Mouse (Mus musculus) liver, embryonic 13.5 days (tissue): ENCODE results near the gene Fam83g. TPM values are rescaled to one million over a fixed set of nuclear protein-coding genes. Genes with fewer than 3 reads are reported as not detected.
"Not testable (repeated sequence)": the region's sequence is repeated elsewhere in the genome, so short reads cannot be mapped to it uniquely, and the experiment has no call there.

ENCODE experiments used
- ATAC-seq: fragments of 200-750 bp; cut with Nextera tagmentation; 2 replicates; pipeline ENCODE4 v1.8.0; 2017; ENCODE audit warnings: low read depth, mild to moderate bottlenecking, moderate number of reproducible peaks, moderate library complexity
- DNase-seq: peaks from one replicate; pipeline ENCODE4 v3.0.0; 2022
- H3K27ac ChIP-seq: fragments of 300-500 bp; sonication (generic); 2 replicates; pipeline ENCODE4 v1.5.1; 2015; ENCODE audit warnings: moderate library complexity, mild to moderate bottlenecking, inconsistent platforms
- H3K27me3 ChIP-seq: fragments of 300-500 bp; sonication (generic); 2 replicates; pipeline ENCODE4 v1.6.1; 2015; ENCODE audit warnings: mild to moderate bottlenecking, inconsistent platforms
- H3K36me3 ChIP-seq: fragments of 300-500 bp; sonication (generic); 2 replicates; pipeline ENCODE4 v1.6.1; 2015; ENCODE audit warnings: mild to moderate bottlenecking, inconsistent platforms
- H3K4me1 ChIP-seq: fragments of 300-500 bp; sonication (generic); replicated peaks from 2 replicates; pipeline ENCODE4 v1.6.1; 2015; ENCODE audit warnings: inconsistent platforms
- H3K4me2 ChIP-seq: fragments of 300-500 bp; sonication (generic); 2 replicates; pipeline ENCODE4 v1.6.1; 2015; ENCODE audit warnings: inconsistent platforms, mild to moderate bottlenecking, moderate library complexity
- H3K4me3 ChIP-seq: fragments of 300-500 bp; sonication (generic); replicated peaks from 2 replicates; pipeline ENCODE4 v1.5.1; 2015; ENCODE audit warnings: mild to moderate bottlenecking, inconsistent platforms
- H3K9ac ChIP-seq: fragments of 300-500 bp; sonication (generic); 2 replicates; pipeline ENCODE4 v1.6.1; 2015; ENCODE audit warnings: mild to moderate bottlenecking, inconsistent platforms
- H3K9me3 ChIP-seq: fragments of 300-500 bp; sonication (generic); replicated peaks from 2 replicates; pipeline ENCODE4 v1.6.1; 2016; ENCODE audit warnings: inconsistent platforms
- WGBS: fragments of 180-500 bp; shearing (Covaris S2); methylation state at CpG from one replicate; pipeline ENCODE4 v1.1.7; 2015; ENCODE audit not compliant: insufficient replicate concordance; 5-methylcytosine and 5-hydroxymethylcytosine counted together
- polyA plus RNA-seq: library from polyadenylated mRNA; unstranded; fragments of >200 nt; fragmentation: Nextera tagmentation; extraction: Ambion mirVana; gene quantifications from 2 replicates; pipeline ENCODE4 v1.2.1, GENCODE M21; 2015

Fam83g gene
- 5.4 and 5.5 TPM in 2 replicates for polyA plus RNA-seq

DNA sequence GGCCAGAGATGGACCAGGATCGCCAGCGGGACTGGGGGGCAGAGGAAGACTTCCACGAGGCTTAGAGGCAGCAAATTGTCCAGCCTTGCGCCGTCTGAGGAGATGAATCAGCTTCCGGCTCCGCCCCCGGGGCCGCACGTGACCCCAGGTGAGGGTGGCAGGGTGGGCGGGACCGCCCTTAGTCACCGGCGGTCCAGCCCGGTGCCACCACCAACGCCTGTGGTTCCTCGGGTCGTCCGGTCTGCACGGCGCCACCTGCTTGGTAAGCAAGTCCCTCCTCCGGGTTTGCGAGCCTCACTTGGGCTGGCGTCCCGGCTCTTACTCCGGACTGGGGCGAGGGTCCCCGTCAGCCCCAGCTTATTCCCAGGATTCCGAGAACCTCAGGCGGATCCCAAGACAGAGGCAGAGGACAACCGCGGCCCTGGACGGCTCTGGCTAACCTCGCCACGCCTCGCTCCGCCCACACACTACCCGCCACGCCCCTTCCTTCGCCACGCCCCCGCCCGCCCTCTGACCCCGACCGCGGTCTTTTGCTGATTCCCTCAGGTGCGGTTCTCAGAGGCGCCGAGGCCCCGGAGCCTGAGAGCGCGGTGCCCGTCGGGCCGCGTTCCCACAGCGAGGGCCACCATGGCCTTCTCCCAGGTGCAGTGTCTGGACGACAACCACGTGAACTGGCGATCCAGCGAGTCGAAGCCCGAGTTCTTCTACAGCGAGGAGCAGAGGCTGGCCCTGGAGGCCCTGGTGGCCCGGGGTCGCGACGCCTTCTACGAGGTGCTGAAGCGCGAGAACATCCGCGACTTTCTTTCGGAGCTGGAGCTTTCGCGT is at the start of gene Fam83g:
Gene Fam83g, plus strand, starts transcription at position 185 of the 825 bp plus-strand sequence.
- WGBS, result 1% methylated on average over 76 of the region's 76 CpGs
- peak; percentile 79 for ATAC-seq

DNA sequence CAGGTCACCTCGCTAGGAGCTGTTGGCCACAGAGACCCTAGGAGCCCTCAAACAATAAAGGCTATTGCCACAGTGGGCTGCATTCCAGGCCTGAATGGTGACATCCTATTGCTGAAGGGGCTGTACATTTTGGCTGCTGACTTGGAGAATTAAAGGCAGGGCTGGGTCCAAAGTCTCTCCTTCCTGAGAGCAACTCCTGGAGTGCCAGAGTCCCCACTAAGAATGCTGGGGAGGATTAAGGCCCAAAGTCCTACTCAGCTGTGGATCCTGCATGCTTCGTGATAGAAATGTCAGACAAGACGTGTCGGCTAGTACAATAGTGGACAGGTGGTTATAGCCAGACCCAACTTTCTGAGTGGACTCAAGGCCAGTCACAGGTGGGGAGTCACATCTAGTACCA is 47.6 kb upstream of the Fam83g start:
- not testable (repeated sequence) for H3K36me3 ChIP-seq, H3K4me3 ChIP-seq, H3K27ac ChIP-seq, H3K9ac ChIP-seq, H3K9me3 ChIP-seq, H3K4me1 ChIP-seq, H3K4me2 ChIP-seq, DNase-seq, ATAC-seq
- peaks cover 23% of the 10 kb centered on the region for H3K27me3 ChIP-seq
- WGBS, result 63% methylated on average over 3 of the region's 4 CpGs

More for the DNA sequence above, at the start of gene Fam83g:
- DNase-seq, result peak; percentile 78
- Histone ChIP-seq H3K27ac (peak within 1 kb of the TSS; percentile 87), H3K9me3 (no peaks in the 10 kb centered on the region), H3K4me1 (peaks cover 59% of the 10 kb centered on the region), H3K4me2 (peak within 1 kb of the TSS; percentile 91), H3K9ac (peak within 1 kb of the TSS; percentile 84), H3K27me3 (peaks cover 28% of the 10 kb centered on the region), H3K4me3 (peak within 1 kb of the TSS; percentile 75), H3K36me3 (0 out of 2 replicates have a peak, but pooled peaks cover 8% of the 10 kb centered on the region)

DNA sequence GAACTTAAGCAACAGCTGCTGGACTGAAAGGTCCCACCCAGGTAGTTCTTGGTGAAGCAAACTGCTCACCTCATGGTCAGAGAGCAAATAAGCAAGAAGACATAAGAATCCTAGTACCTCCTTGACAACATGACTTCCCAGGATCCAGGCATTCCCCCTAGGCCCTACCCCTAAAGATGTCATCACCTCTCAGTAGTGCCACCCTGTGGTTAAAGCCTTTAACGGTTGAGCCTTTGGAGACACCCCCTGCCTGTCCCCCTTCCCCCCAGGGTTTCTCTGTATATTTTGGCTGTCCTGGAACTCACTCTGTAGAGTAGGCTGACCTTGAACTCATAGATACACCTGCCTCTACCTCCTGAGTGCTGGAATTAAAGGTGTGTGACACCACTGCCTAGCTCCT is 46.5 kb upstream of the Fam83g start:
- Histone ChIP-seq H3K4me1 (no peaks in the 10 kb centered on the region), H3K27ac (no peak overlapping the region), H3K4me3 (no peak overlapping the region), H3K9ac (no peak overlapping the region), H3K27me3 (peaks cover 27% of the 10 kb centered on the region), H3K4me2 (no peak overlapping the region), H3K9me3 (no peaks in the 10 kb centered on the region), H3K36me3 (no peaks in the 10 kb centered on the region)
- WGBS, result 46% methylated on average over 1 of the region's 1 CpGs
- ATAC-seq (no peak), DNase-seq (no peak)

DNA sequence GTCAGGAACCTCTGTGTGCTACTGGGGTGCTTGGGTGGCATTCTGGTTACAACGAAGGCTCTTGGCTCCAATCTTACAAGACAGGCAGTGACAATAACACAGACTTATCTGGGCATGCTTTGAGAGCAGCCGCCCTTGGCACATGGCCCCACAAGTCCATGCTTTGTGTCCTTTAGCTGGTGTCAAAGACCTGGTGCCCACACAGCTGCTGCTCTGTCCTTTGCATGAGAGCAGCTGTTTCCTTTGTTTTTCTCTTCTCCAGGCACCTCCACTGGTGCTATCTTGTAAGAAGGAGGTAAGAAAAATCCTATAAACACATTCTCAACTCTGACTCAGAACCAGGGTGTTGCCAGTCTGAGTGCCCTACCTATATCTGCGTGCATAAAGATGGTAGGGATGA is 46.0 kb upstream of the Fam83g start:
- H3K9me3 ChIP-seq, result no peaks in the 10 kb centered on the region
- H3K9ac ChIP-seq, result no peak overlapping the region
- H3K27ac ChIP-seq, result no peak overlapping the region
- ATAC-seq, result no peak
- H3K36me3 ChIP-seq, result no peaks in the 10 kb centered on the region
- no peaks in the 10 kb centered on the region for H3K4me1 ChIP-seq
- DNase-seq, result no peak
- no peak overlapping the region for H3K4me3 ChIP-seq
- H3K4me2 ChIP-seq, result no peak overlapping the region
- 70% methylated on average over 3 of the region's 3 CpGs for WGBS
- peaks cover 27% of the 10 kb centered on the region for H3K27me3 ChIP-seq

DNA sequence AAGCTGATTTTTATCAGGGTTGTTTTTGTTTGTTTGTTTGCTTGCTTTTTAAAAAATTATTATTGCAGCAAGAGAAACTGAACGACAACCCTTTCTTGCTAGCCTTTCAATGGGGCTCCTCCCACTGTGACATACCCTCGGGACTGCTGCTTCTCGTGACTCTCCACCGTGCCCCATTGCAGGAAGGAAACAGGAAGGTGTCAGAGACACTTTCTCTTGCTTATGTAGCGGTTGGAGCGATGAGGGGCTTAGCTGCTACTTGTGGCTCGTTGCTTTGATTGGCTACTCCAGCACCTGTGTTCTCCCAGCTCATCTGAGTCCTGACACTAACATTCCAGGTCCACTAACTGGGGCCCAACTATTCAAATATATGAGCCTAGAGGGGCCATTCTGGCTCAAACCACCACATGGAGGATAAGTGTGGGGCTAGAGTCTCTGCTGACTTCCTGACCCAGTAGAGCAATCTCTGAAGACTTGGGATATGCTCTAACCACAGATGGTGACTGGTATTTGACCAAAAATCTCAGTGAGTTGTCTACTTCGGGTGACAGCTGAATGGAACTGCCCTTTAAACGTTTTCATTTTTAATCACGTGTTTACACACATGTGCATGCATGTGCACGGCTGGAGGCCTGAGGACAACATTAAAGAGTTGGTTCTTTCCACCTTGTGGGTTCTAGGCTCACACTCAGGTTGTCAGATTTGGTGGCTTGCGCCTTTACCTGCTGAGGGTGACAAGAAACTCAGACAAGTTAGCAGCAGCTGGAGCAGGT is 44.9 kb upstream of the Fam83g start:
- Histone ChIP-seq H3K27ac (no peak overlapping the region), H3K9ac (no peak overlapping the region), H3K4me3 (no peak overlapping the region), H3K4me1 (no peaks in the 10 kb centered on the region; the same call in 1 of the 2 replicates), H3K4me2 (no peak overlapping the region), H3K27me3 (peaks cover 26% of the 10 kb centered on the region), H3K36me3 (no peaks in the 10 kb centered on the region), H3K9me3 (no peaks in the 10 kb centered on the region)
- no peak for DNase-seq
- no peak for ATAC-seq
- 28% methylated on average over 12 of the region's 12 CpGs for WGBS

DNA sequence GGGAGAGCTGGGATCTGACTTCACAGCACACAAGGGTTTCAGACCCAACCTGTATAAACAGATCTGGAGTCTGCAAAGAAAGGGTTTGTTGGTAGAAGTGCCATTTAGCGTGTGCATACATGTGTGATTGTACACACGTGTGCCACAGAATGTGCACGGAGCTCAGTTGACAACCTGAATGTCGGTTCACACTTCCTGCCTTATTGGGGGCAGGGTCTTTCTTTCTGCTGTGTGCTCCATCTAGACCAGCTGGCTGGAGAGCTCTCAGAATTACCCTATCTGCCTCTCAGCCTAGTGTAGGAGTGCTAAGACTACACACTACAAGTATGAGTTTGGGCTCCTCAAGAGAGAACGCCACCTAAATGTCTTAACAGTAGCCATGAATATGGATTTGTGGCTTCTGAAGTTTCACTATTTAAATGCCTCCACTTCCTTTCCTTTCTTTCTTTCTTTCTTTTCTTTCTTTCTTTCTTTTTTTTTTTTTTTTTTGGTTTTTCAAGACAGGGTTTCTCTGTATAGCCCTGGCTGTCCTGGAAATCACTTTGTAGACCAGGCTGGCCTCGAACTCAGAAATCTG is 44.2 kb upstream of the Fam83g start:
- H3K27ac ChIP-seq, result no peak overlapping the region
- WGBS, result 78% methylated on average over 6 of the region's 6 CpGs
- H3K9ac ChIP-seq, result no peak overlapping the region
- H3K4me1 ChIP-seq, result no peaks in the 10 kb centered on the region; the same call in 1 of the 2 replicates
- no peaks in the 10 kb centered on the region for H3K36me3 ChIP-seq
- H3K27me3 ChIP-seq, result peaks cover 22% of the 10 kb centered on the region
- H3K4me3 ChIP-seq, result no peak overlapping the region
- ATAC-seq, result no peak
- DNase-seq, result no peak
- H3K9me3 ChIP-seq, result no peaks in the 10 kb centered on the region
- H3K4me2 ChIP-seq, result no peak overlapping the region

DNA sequence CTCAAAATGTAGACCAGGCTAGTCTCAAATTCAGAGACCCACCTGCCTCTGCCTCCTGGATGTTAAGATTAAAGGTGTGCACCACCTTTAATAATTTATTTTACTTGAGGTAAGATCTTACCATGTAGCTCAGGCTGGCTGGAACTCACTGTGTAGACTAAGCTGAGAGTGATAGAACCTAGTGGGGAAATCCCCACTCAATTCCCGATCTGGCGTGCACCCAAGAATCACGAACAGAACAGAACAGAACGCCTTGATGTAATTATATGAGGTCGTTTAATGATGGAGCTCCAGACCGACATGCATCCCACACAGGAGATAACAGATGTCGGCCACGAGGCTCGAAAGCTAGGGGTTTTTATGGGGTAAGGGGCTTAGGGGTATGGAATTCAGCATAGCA is 43.3 kb upstream of the Fam83g start:
- H3K4me2 ChIP-seq, H3K36me3 ChIP-seq, H3K9ac ChIP-seq, H3K4me1 ChIP-seq, H3K4me3 ChIP-seq, ATAC-seq, H3K9me3 ChIP-seq, DNase-seq, H3K27ac ChIP-seq: not testable (repeated sequence)
- peaks cover 17% of the 10 kb centered on the region for H3K27me3 ChIP-seq
- 63% methylated on average over 9 of the region's 9 CpGs for WGBS

DNA sequence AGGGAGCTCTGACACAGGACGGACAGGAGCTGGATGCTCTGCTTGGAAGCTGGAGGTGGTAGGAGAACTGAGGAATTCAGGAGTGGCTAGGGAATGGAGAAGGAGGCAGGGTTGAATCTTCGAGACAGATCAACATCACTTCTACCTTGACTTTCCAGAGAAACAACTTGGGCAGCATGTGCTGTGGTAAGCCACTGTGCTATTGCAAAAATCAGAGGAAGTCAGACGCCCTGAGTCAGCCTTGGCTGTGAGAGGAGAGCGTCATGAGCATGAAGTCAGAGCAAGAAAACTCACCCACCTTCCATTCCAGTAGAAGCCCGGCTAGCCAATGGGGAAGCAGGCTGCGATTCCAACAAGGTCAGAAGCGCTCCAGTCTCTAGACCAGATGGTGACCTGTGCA is 41.8 kb upstream of the Fam83g start:
- no peaks in the 10 kb centered on the region for H3K36me3 ChIP-seq
- no peak overlapping the region for H3K4me2 ChIP-seq
- no peak overlapping the region for H3K27ac ChIP-seq
- WGBS, result 46% methylated on average over 7 of the region's 7 CpGs
- no peak for ATAC-seq
- DNase-seq, result no peak
- H3K4me1 ChIP-seq, result no peaks in the 10 kb centered on the region; the same call in 1 of the 2 replicates
- no peak overlapping the region for H3K4me3 ChIP-seq
- no peak overlapping the region for H3K9ac ChIP-seq
- H3K27me3 ChIP-seq, result peaks cover 17% of the 10 kb centered on the region; the same call in 1 of the 2 replicates
- H3K9me3 ChIP-seq, result no peaks in the 10 kb centered on the region

DNA sequence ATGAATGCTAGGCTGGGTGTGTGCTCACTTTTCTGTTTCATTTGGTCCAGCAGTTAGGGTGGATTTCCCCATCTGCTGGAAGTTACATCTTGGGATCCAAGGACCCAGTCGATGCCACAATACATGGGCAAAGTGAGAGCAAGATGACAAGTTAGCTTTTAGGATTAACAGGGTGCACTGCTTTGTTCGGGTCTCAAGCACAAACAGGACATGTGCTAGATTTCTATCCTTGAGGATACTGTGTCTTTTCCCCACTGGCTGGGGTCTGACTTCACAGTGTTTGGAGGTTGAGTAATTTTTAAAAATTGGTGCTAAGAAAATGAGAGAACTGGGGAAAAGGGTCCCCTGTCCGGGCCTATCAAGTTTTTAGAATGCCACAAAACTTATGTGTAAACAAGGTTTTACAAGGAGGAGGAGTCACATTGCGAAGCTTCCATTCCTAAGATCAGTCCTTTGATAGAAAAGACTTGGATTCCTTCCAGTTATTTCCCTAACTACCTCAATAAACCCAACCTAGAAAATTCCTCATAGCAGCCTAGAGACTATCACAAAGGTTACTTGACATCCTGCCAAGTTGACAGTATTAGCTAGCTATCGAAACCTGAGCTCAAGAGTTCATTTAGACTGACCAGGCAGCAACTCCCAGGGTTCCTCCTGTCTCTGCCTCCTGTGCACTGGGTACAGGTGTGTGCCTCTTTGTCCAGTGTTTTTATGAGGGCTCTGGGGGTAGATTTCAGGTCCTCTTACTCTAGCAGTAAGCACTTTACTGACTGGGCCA is 40.5 kb upstream of the Fam83g start:
- Histone ChIP-seq H3K27ac (no peak overlapping the region), H3K4me3 (no peak overlapping the region), H3K36me3 (no peaks in the 10 kb centered on the region), H3K9ac (no peak overlapping the region), H3K4me1 (no peaks in the 10 kb centered on the region; the same call in 1 of the 2 replicates), H3K9me3 (no peaks in the 10 kb centered on the region), H3K27me3 (peaks cover 10% of the 10 kb centered on the region; the same call in 1 of the 2 replicates), H3K4me2 (no peak overlapping the region)
- DNase-seq, result no peak
- no peak for ATAC-seq
- WGBS, result 56% methylated on average over 5 of the region's 5 CpGs

DNA sequence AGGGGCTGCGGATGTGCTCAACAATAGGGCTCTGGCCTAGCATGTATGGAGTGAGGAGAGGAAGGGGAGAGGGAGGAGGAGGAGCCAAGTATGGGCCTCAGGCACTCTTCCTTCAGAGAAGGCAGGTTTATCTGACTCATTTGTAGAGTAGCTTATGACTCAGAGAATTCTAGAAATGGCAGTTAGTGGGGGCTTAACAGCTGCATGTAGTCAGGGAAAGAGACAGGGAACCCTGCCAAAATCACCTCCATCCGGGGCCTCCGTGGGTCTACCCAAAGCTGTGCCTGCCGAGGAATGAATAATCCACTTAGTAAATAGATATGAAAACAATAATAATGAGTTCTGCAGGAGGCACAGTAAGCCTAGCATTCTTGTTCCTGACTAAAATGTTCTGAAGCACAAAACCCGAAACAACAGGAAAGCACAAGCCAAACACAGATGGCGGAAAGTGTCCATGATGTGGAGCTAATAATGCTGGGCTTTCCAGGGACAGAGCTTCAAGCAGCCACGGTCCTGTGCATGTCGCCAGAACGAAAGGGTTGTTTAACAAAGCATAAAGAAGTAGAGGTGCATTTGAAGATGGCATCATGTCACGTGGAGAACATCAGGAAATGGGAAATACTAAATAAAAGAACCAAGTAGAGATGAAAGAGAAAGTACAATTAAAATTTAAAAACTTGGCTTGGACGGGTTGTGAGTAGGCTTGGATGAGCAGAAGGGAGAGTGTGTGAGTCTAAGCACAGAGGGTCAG is 39.1 kb upstream of the Fam83g start:
- 0 out of 2 replicates have a peak, but pooled peaks cover 5% of the 10 kb centered on the region for H3K27me3 ChIP-seq
- no peak overlapping the region for H3K9ac ChIP-seq
- H3K4me3 ChIP-seq, result no peak overlapping the region
- H3K9me3 ChIP-seq, result no peaks in the 10 kb centered on the region
- H3K4me2 ChIP-seq, result no peak overlapping the region
- 58% methylated on average over 11 of the region's 11 CpGs for WGBS
- no peaks in the 10 kb centered on the region; the same call in 1 of the 2 replicates for H3K4me1 ChIP-seq
- no peaks in the 10 kb centered on the region for H3K36me3 ChIP-seq
- no peak overlapping the region for H3K27ac ChIP-seq
- ATAC-seq (no peak), DNase-seq (no peak)
